Mouse (Mus musculus) embryonic facial prominence, embryonic 13.5 days (tissue): ENCODE results near the gene Slc13a5. TPM values are rescaled to one million over a fixed set of nuclear protein-coding genes. Genes with fewer than 3 reads are reported as not detected.
A peak's percentile ranks its signal among the peaks of the same experiment; 100 is the strongest.

Experiments used
- ATAC-seq: fragments of 200-750 bp; cut with Nextera tagmentation; 2 replicates; pipeline ENCODE4 v1.8.0; 2017; ENCODE audit warnings: low read depth; ENCODE audit not compliant: insufficient number of reproducible peaks, insufficient read depth, low FRiP score, low TSS enrichment
- H3K27ac ChIP-seq: fragments of 300-500 bp; sonication (generic); 2 replicates; pipeline ENCODE4 v1.5.1; 2015; ENCODE audit warnings: moderate library complexity, mild to moderate bottlenecking, inconsistent platforms
- H3K27me3 ChIP-seq: fragments of 300-500 bp; sonication (generic); 2 replicates; pipeline ENCODE4 v1.6.1; 2015; ENCODE audit warnings: mild to moderate bottlenecking, inconsistent platforms
- H3K36me3 ChIP-seq: fragments of 300-500 bp; sonication (generic); 2 replicates; pipeline ENCODE4 v1.6.1; 2015; ENCODE audit warnings: mild to moderate bottlenecking, inconsistent platforms
- H3K4me1 ChIP-seq: fragments of 300-500 bp; sonication (generic); 2 replicates; pipeline ENCODE4 v1.6.1; 2015; ENCODE audit warnings: inconsistent platforms
- H3K4me2 ChIP-seq: fragments of 300-500 bp; sonication (generic); 2 replicates; pipeline ENCODE4 v1.6.1; 2015; ENCODE audit warnings: moderate library complexity, mild to moderate bottlenecking, inconsistent platforms
- H3K4me3 ChIP-seq: fragments of 300-500 bp; sonication (generic); 2 replicates; pipeline ENCODE4 v1.5.1; 2015; ENCODE audit warnings: mild to moderate bottlenecking, inconsistent platforms
- H3K9ac ChIP-seq: fragments of 300-500 bp; sonication (generic); 2 replicates; pipeline ENCODE4 v1.6.1; 2015; ENCODE audit warnings: mild to moderate bottlenecking, inconsistent platforms
- H3K9me3 ChIP-seq: fragments of 300-500 bp; sonication (generic); 2 replicates; pipeline ENCODE4 v1.6.1; 2016; ENCODE audit warnings: inconsistent platforms
- WGBS: fragments of 180-500 bp; shearing (Covaris S2); methylation state at CpG from one replicate; pipeline ENCODE4 v1.1.7; 2015; ENCODE audit warnings: mixed read lengths; 5-methylcytosine and 5-hydroxymethylcytosine counted together
- polyA plus RNA-seq: library from polyadenylated mRNA; unstranded; fragments of >200 nt; fragmentation: Nextera tagmentation; extraction: Ambion mirVana; gene quantifications from 2 replicates; pipeline ENCODE4 v1.2.1, GENCODE M21; 2015

Gene Slc13a5
- polyA plus RNA-seq, 1 experiment from 2014 or later: 4.7 TPM

GRCm38 (mm10) chr11:72286651-72287050, 19.6 kb upstream of the Slc13a5 start:
- Histone ChIP-seq H3K9me3 (no peaks in the 10 kb centered on the region), H3K27me3 (no peaks in the 10 kb centered on the region), H3K36me3 (no peaks in the 10 kb centered on the region), H3K4me1 (no peaks in the 10 kb centered on the region), H3K27ac (no peak overlapping the region), H3K4me2 (no peak overlapping the region), H3K9ac (no peak overlapping the region), H3K4me3 (no peak overlapping the region)
- WGBS: 80% methylated on average over 3 of the region's 3 CpGs
- ATAC-seq: no peak

DNA sequence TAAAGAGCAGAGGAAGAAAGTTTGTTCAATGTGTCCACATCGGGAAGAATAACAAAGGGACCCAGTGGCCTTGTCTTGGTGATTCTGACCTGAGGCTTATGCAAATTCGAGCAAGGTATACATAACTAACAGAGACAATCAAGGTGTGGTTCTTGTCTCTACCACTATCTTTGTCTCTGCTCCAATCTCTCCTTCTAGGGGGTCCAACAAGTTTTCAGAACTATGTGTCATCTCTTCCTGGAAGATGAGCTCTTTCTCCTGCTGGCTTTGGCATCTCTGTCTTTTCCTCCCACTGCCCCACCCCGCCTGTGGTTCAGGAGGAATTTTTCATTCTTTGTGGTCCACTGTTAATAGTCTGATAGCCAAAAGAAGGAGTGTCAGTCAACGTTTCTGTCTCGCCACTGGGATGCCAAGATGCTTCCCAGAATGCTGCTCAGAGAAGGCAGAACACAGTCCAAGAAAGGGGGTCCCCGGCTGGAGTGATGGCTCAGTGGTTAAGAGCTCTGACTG, 19.0 kb upstream of the Slc13a5 start:
- ATAC-seq: no peak
- no peak overlapping the region for H3K4me2 ChIP-seq

GRCm38 (mm10) chr11:72284532-72285182, 17.6 kb upstream of the Slc13a5 start:
- Histone ChIP-seq H3K9ac (no peak overlapping the region), H3K27me3 (no peaks in the 10 kb centered on the region), H3K9me3 (no peaks in the 10 kb centered on the region), H3K4me1 (no peaks in the 10 kb centered on the region), H3K4me2 (no peak overlapping the region), H3K36me3 (no peaks in the 10 kb centered on the region), H3K27ac (0 out of 2 replicates have a peak overlapping the region, but pooled peaks have one; percentile 45), H3K4me3 (no peak overlapping the region)
- 59% methylated on average over 14 of the region's 14 CpGs for WGBS
- no peak for ATAC-seq

More for the DNA sequence above, 19.0 kb upstream of the Slc13a5 start:
- H3K9me3 ChIP-seq: no peaks in the 10 kb centered on the region
- no peaks in the 10 kb centered on the region for H3K27me3 ChIP-seq
- H3K4me1 ChIP-seq: no peaks in the 10 kb centered on the region
- WGBS: 72% methylated on average over 6 of the region's 6 CpGs
- H3K4me3 ChIP-seq: no peak overlapping the region
- no peak overlapping the region for H3K27ac ChIP-seq
- H3K9ac ChIP-seq: no peak overlapping the region
- no peaks in the 10 kb centered on the region for H3K36me3 ChIP-seq

DNA sequence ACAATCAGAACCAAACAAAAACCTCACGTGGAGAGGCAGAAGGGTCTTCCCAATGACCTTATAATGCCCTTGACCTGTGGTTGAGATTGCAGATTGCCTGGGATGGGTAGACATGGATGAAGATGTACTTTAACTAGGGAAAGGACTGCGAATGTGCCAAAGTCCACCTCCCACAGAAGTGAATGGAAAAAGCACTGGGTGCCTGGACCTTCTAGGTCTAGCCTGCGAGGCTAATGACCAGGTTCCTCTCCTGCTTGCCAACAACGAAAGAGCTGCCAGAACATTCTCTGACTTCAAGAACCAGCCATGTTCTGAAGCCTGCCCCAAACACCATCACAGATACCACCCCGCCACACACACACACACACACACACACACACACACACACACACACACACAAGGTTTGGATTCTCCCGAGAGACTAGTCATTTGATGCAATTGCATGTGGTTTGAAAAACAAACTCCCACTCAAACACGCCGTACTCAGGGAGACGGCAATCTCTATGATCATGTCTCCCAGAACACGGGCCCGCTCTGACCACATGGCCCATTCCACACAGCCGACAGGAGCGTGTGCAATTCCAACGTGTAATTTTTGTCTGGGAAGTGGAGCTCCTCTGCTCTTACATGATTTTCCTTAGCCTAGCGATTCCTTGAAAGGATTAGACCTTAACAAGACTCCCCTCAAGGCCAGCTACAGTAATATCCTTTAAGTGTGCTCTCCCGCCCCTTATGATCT, 16.6 kb upstream of the Slc13a5 start:
- Histone ChIP-seq H3K4me3 (no peak overlapping the region), H3K36me3 (no peaks in the 10 kb centered on the region), H3K9ac (no peak overlapping the region), H3K27ac (no peak overlapping the region), H3K4me2 (no peak overlapping the region), H3K9me3 (no peaks in the 10 kb centered on the region), H3K4me1 (no peaks in the 10 kb centered on the region), H3K27me3 (no peaks in the 10 kb centered on the region)
- 84% methylated on average over 16 of the region's 16 CpGs for WGBS
- no peak for ATAC-seq

GRCm38 (mm10) chr11:72281852-72282400, 14.9 kb upstream of the Slc13a5 start:
- H3K36me3 ChIP-seq: no peaks in the 10 kb centered on the region
- H3K4me2 ChIP-seq: no peak overlapping the region
- H3K9ac ChIP-seq: no peak overlapping the region
- no peak overlapping the region for H3K27ac ChIP-seq
- no peaks in the 10 kb centered on the region for H3K4me1 ChIP-seq
- no peaks in the 10 kb centered on the region for H3K9me3 ChIP-seq
- ATAC-seq: no peak
- H3K4me3 ChIP-seq: no peak overlapping the region
- WGBS: 57% methylated on average over 5 of the region's 5 CpGs
- H3K27me3 ChIP-seq: no peaks in the 10 kb centered on the region

DNA sequence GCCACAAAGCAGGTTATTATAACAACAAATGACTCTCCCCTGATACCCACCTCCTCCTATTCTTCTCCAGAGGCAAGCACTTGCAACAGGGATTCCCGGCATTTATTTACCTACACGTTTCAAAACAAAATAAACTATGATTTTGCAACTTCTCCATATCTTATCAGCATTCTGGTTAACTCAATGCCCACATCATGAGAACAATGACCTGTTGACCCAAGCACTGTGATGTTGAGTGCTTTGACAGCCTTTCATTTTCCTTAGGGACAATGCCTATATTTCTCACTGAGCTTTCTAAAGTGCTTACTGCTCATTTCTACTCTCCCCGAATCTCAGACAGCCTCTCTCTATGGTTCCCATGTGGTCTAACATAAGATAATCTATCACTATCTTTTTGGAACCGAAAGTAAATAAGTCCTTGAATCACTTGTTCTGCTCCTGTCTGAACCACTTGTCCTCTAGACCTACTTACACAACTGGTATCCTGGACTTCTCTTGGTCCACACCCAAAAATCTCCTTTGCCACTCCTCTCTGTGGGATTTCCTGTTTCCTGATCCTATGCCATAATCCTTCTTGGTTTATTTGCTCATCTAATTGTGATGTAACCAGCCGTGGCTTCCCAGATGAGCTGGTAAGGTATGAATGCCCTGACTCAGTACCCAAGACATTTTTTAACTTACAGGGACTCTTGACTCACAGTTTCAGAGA, 14.3 kb upstream of the Slc13a5 start:
- Histone ChIP-seq H3K9ac (no peak overlapping the region), H3K36me3 (no peaks in the 10 kb centered on the region), H3K27ac (no peak overlapping the region), H3K9me3 (no peaks in the 10 kb centered on the region), H3K4me3 (no peak overlapping the region), H3K4me2 (no peak overlapping the region), H3K4me1 (no peaks in the 10 kb centered on the region), H3K27me3 (no peaks in the 10 kb centered on the region)
- WGBS: 84% methylated on average over 5 of the region's 5 CpGs
- ATAC-seq: no peak

GRCm38 (mm10) chr11:72273341-72273740, 6.3 kb upstream of the Slc13a5 start:
- Histone ChIP-seq H3K4me1 (no peaks in the 10 kb centered on the region), H3K27me3 (peaks cover 7% of the 10 kb centered on the region), H3K9me3 (no peaks in the 10 kb centered on the region), H3K27ac (no peak overlapping the region), H3K4me2 (no peak overlapping the region), H3K9ac (no peak overlapping the region), H3K4me3 (no peak overlapping the region), H3K36me3 (no peaks in the 10 kb centered on the region)
- ATAC-seq: no peak
- 78% methylated on average over 3 of the region's 3 CpGs for WGBS

DNA sequence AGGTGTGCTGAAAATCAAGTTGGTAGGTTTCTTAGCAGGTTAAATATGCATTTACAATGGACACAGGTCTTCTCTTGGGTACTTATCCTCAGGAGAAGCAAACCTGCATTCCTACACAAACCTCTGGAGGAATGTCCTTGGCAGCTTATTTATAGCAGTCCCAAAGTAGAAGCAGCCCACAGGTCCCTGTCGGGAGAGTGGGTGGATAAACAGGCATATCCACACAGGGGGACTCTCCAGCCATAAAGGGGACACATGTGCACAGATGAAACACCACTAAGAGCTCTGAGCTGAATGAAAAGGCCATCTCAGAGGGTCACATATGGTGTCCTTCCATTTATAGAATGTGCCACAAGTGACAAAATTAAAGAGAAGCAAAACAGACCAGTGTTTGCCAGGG, 4.7 kb upstream of the Slc13a5 start:
- peaks cover 4% of the 10 kb centered on the region for H3K4me1 ChIP-seq
- no peaks in the 10 kb centered on the region for H3K36me3 ChIP-seq
- no peak overlapping the region for H3K4me3 ChIP-seq
- no peak overlapping the region for H3K4me2 ChIP-seq
- WGBS: 59% methylated on average over 1 of the region's 1 CpGs
- H3K27ac ChIP-seq: no peak overlapping the region
- no peak for ATAC-seq
- H3K9me3 ChIP-seq: no peaks in the 10 kb centered on the region
- H3K27me3 ChIP-seq: peaks cover 22% of the 10 kb centered on the region
- H3K9ac ChIP-seq: no peak overlapping the region

DNA sequence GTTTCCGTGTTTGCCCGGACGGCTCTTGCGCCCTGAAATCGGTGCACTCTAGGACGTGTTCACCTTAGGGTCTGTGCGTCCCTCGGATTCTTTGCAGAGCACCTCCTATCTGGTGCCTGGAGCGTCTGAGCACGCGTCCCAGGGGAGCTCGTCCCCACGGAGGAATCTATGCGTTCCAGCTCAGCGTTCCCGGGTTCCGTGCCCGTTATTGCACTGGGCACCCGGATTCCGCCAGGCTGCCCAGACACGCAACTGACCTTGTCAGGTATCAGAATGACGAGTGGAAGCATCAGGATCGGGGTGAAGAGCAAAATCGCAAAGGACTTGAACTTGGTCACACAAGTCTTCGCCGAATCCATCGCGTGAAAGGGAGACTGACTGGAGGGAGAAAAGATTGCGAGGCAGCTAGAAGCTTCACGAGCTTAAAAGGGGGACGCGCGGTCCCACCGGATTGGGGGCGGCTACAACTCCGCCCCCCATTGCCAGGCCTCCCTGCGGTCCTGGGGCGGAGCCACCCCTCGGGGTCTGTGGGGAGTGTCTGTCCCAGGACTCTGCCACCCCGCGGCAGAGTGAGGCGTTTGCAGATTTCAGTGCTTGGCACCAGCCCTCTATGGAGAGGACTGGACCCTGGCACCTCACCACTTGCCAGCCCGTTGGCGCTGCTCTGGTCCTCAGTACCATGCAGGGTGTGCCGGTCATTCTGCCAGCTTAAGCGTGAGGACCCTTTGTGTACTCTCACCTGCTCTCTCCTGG, 639 bp downstream of the Slc13a5 start:
- WGBS: 1% methylated on average over 46 of the region's 46 CpGs
- Histone ChIP-seq H3K9ac (peak overlapping the region; percentile 65), H3K4me2 (peak overlapping the region; percentile 82), H3K36me3 (no peaks in the 10 kb centered on the region), H3K4me3 (peak overlapping the region; percentile 47), H3K27me3 (peaks cover 54% of the 10 kb centered on the region), H3K4me1 (peaks cover 18% of the 10 kb centered on the region), H3K9me3 (no peaks in the 10 kb centered on the region), H3K27ac (no peak overlapping the region)
- ATAC-seq: peak; percentile 78

DNA sequence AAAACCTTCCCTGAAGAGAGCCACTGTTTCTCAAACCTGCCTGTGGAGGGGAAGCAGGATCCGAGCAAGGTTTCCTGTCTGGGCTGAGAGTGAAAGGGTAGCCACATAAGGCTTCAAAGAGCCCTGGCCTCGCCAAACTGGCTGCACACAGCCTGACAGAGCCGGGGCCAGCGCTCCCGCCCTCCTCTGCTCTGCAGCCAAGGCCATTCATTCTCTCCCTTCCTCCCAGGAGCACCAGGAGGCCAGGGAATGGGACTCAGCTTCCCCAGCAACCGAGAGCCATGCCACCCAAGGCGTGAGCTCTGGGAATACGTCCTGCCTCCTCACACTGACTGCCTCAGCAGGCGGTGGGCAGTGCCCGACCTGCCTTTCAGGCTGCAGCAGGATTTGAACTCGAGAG, 1.5 kb downstream of the Slc13a5 start:
- WGBS: 6% methylated on average over 11 of the region's 11 CpGs
- Histone ChIP-seq H3K4me2 (peak overlapping the region; percentile 82), H3K4me1 (peaks cover 18% of the 10 kb centered on the region), H3K27ac (no peak overlapping the region), H3K9ac (0 out of 2 replicates have a peak overlapping the region, but pooled peaks have one; percentile 65), H3K9me3 (no peaks in the 10 kb centered on the region), H3K36me3 (no peaks in the 10 kb centered on the region), H3K4me3 (peak overlapping the region; percentile 47), H3K27me3 (peaks cover 54% of the 10 kb centered on the region)
- ATAC-seq: no peak

GRCm38 (mm10) chr11:72256441-72256840, 10.6 kb downstream of the Slc13a5 start:
- H3K27ac ChIP-seq: no peak overlapping the region
- H3K4me1 ChIP-seq: no peaks in the 10 kb centered on the region
- no peak overlapping the region for H3K4me3 ChIP-seq
- H3K4me2 ChIP-seq: no peak overlapping the region
- WGBS: 74% methylated on average over 2 of the region's 2 CpGs
- H3K36me3 ChIP-seq: no peaks in the 10 kb centered on the region
- no peak for ATAC-seq
- H3K27me3 ChIP-seq: no peaks in the 10 kb centered on the region
- H3K9me3 ChIP-seq: no peaks in the 10 kb centered on the region
- no peak overlapping the region for H3K9ac ChIP-seq
